Mouse (Mus musculus): ENCODE data around the gene Polr3k. TPM values are rescaled to one million over a fixed set of nuclear protein-coding genes. Genes with fewer than 3 reads are reported as not detected.

The Polr3k gene
- polyA plus RNA-seq (2015; fragmentation: Illumina TruSeq; extraction: RNeasy Lipid Tissue Mini Kit (QIAGEN cat#74804); ENCODE audit: insufficient read depth, low replicate concordance), result 25.1 TPM

GRCm38 (mm10) chr2:181863791-181864535 is at the start of gene Polr3k:
TSS of gene Polr3k (plus strand) at chr2:181864337.

GRCm38 (mm10) chr2:181837372-181838292 is 26.5 kb upstream of the Polr3k start, which contains the start of gene Pcmtd2:
TSS of gene Pcmtd2 (plus strand) at chr2:181837854.

Other genes starting within 250 kb of the Polr3k start
- gene Gm29797, start 207.3 kb upstream of the Polr3k start, polyA plus RNA-seq (2015; fragmentation: Illumina TruSeq; extraction: RNeasy Lipid Tissue Mini Kit (QIAGEN cat#74804); ENCODE audit: insufficient read depth, low replicate concordance), result not detected
- gene Sox18, start 192.7 kb upstream of the Polr3k start, polyA plus RNA-seq (2015; fragmentation: Illumina TruSeq; extraction: RNeasy Lipid Tissue Mini Kit (QIAGEN cat#74804); ENCODE audit: insufficient read depth, low replicate concordance), result 3.5 TPM
- gene Tcea2, start 184.0 kb upstream of the Polr3k start, polyA plus RNA-seq (2015; fragmentation: Illumina TruSeq; extraction: RNeasy Lipid Tissue Mini Kit (QIAGEN cat#74804); ENCODE audit: insufficient read depth, low replicate concordance), result 21.4 TPM
- gene Rgs19, start 170.4 kb upstream of the Polr3k start, polyA plus RNA-seq (2015; fragmentation: Illumina TruSeq; extraction: RNeasy Lipid Tissue Mini Kit (QIAGEN cat#74804); ENCODE audit: insufficient read depth, low replicate concordance), result 175 TPM
- gene Lkaaear1, start 165.9 kb upstream of the Polr3k start, polyA plus RNA-seq (2015; fragmentation: Illumina TruSeq; extraction: RNeasy Lipid Tissue Mini Kit (QIAGEN cat#74804); ENCODE audit: insufficient read depth, low replicate concordance), result not detected
- gene Oprl1, start 149.3 kb upstream of the Polr3k start, polyA plus RNA-seq (2015; fragmentation: Illumina TruSeq; extraction: RNeasy Lipid Tissue Mini Kit (QIAGEN cat#74804); ENCODE audit: insufficient read depth, low replicate concordance), result 0.14 TPM
- gene Myt1, start 101.0 kb upstream of the Polr3k start, polyA plus RNA-seq (2015; fragmentation: Illumina TruSeq; extraction: RNeasy Lipid Tissue Mini Kit (QIAGEN cat#74804); ENCODE audit: insufficient read depth, low replicate concordance), result not detected
- 79.8 TPM for gene Pcmtd2, start 26.5 kb upstream of the Polr3k start, polyA plus RNA-seq (2015; fragmentation: Illumina TruSeq; extraction: RNeasy Lipid Tissue Mini Kit (QIAGEN cat#74804); ENCODE audit: insufficient read depth, low replicate concordance)
- not detected for gene Gm14496, start 126.8 kb downstream of the Polr3k start, polyA plus RNA-seq (2015; fragmentation: Illumina TruSeq; extraction: RNeasy Lipid Tissue Mini Kit (QIAGEN cat#74804); ENCODE audit: insufficient read depth, low replicate concordance)